Mouse (Mus musculus) CD8-positive naive resting alpha-beta T cell, adult 2 months (primary cell): ENCODE results near the gene Prss33.

Experiments used
- DNase-seq, 2 experiments: peaks; one replicate each; pipeline ENCODE4 v3.0.0; 2022; ENCODE audit warnings: low read depth in 2 of 2, low spot score in 2 of 2

Gene Prss33

DNA sequence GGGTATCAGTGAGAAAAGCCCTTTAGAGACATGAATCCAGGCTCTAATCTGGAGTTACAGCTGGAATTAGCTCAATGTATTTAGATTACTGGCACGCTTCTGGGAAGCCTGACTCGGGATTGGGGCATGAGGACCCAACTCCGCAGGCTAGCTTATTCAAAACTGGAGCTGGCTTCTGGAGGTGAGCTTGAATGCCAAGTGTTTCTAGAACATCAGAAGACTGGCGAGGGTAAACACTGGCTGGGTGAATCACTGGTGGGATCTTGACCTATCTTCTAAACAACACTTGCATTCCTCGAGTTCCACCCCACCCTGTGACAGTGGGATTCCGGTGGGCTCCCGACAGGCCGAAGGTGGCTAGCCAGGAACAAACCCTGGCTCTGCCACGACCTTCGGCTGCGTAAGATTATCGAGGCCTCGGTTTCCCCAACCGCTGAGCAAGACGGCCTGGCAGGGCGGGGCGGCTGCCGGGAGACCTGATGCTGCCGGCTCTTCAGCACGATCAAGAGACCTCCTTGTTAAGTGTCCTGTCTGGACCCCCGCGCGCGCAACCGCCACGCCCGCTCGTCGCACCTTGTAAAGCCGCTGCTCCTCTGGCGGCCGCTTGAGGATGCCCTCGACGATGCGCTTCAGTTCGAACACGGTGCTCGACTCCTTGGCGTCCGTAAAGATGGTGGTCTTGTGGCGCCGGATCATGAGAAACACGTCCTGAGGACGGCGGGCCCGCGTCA is 7.4 kb downstream of the Prss33 start:
- peak; percentile 51 to 52 for DNase-seq

GRCm38 (mm10) chr17:23825591-23825990 is 10.3 kb downstream of the Prss33 start:
- no peak for DNase-seq

GRCm38 (mm10) chr17:23823614-23824013 is 12.2 kb downstream of the Prss33 start:
- no peak for DNase-seq

DNA sequence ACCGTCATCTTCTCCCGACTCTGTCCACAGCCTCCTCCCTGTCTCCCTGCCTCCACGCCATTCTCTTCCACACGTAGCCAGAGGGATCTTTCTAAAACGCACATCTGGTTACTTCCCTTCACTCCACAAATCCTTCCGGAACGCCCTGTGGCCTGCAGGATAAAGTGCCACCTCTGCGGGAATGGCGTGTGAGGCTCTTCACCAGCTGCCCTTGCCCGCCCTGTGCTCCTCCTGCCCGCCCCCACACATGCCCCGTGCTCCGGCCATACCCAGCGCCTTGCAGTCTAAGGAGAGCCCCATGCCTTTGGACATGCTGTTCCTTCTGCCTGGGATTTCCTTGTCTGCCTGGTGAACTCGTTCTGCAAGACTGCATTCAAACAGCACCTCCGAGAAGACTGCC is 12.8 kb downstream of the Prss33 start:
- DNase-seq = no peak

DNA sequence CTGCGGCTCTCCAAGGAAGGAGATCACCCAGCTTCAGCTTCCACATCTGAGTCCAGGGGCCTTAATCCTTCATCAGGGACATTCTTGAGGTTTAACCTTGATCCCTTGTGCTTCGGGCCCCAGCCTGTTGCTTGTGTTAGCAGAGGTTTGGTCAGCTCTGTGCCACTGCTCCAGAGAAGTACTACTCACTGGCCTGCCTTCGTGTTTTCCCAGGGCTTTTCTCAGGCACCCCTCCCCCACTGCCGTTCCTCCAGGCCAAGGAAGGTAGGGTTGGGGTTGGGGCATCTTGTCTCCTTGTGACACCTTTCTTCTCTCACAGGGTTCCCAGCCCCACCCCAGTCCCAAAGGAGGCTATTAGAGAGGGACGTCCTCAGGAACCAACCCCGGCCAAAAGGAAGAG is 13.8 kb downstream of the Prss33 start:
- DNase-seq = no peak

GRCm38 (mm10) chr17:23820731-23821130 is 15.1 kb downstream of the Prss33 start:
- no peak for DNase-seq

DNA sequence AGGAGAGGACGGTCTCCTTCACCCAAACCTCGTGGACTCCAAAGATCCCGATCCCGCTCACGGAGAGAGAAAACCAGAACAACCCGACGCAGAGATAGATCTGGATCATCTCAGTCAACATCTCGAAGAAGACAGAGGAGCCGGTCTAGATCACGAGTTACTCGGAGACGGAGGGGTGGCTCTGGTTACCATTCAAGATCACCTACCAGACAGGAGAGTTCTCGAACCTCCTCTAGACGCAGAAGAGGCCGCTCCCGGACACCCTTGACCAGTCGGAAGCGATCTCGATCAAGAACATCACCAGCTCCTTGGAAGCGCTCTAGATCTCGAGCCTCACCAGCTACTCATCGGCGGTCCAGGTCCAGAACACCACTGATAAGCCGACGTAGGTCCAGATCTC is 16.6 kb downstream of the Prss33 start:
- no peak for DNase-seq

DNA sequence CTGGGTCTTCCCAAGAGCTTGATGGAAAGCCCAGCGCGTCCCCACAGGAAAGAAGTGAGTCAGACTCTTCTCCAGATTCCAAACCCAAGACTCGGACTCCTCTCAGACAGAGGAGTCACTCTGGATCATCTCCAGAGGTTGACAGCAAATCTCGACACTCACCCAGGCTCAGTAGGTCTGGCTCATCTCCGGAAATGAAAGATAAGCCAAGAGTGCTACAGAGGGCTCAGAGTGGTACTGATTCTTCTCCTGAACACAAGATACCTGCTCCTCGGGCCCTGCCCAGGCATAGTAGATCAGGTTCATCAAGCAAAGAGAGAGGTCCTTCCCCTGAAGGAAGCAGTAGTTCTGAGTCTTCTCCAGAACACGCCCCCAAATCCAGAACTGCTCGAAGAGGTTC is 17.3 kb downstream of the Prss33 start:
- DNase-seq = no peak

- no peak for DNase-seq
These were observed 20.2 kb downstream of the Prss33 start for GRCm38 (mm10) chr17:23815641-23816040.

GRCm38 (mm10) chr17:23807918-23808317 is 27.9 kb downstream of the Prss33 start:
- DNase-seq = no peak

DNA sequence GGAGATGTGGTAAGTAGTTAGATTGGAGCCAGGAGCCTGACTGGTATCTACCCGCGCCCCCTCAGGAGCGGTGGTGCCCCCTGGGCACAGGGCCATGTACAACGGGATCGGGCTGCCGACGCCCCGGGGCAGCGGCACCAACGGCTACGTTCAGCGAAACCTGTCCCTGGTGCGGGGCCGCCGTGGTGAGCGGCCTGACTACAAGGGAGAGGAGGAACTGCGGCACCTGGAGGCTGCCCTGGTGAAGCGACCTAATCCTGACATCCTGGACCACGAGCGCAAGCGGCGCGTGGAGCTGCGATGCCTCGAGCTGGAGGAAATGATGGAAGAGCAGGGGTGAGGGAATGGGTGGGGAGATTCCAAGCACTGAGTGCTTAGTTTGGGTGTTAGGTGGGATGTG is 29.0 kb downstream of the Prss33 start:
- DNase-seq = no peak

DNA sequence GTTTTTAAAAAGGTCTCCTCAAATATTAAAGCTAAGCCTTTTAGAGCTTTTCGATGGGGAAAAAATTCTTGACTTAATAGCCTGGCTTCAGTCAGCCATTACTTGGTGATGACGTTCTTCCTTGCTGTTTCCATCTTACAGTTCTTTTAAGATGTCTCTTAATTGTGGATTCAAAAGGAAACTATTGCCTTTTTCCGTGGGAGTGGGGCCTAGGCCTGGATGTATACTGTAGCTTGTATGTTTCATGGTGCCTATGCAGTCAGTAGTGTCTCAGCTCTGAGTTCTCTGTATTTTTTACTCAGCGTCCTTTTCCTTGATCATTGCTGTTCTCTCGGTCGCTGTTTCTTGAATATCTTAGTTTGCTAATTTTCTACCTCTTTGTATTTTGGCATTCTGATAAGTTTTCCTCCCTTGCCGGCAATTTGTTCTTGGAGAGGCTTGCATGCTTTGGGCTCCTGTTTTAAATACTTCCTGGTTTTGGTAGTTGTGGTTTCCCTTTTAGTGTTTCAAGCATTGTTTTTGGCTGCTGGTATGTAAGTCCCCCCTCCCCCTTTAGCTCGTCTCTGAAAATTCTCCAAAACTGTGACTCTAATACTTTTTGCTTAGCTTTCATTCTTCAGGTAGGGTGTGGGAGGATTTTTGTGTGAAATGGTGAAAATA is 31.3 kb downstream of the Prss33 start:
- no peak for DNase-seq

GRCm38 (mm10) chr17:23803366-23804041 is 32.4 kb downstream of the Prss33 start:
- DNase-seq = peak in 1 of 2 experiments; percentile 38

- DNase-seq = peak; percentile 94 to 95
These were observed 33.0 kb downstream of the Prss33 start for GRCm38 (mm10) chr17:23802746-23803365.

- DNase-seq = no peak
These were observed 34.2 kb downstream of the Prss33 start for GRCm38 (mm10) chr17:23801627-23802026.

DNA sequence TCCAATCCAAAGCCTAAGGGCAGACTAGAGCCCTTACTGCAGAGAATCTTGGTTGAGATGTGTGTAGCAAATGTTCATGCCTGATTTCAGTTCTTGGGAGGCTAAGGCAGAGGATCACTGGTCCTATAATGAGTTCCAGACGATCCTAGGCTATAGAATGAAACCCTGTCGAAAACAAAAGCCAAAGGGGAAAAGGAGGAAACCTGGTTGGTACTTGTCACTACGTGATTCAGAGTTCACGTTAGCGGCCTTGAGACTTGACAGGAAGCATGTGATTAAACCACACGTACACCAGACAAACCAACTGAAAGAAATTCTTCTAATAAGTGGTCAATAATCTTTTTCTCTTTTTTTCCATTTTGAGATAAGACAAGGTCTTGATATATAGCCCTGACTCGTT is 38.5 kb downstream of the Prss33 start:
- no peak for DNase-seq

DNA sequence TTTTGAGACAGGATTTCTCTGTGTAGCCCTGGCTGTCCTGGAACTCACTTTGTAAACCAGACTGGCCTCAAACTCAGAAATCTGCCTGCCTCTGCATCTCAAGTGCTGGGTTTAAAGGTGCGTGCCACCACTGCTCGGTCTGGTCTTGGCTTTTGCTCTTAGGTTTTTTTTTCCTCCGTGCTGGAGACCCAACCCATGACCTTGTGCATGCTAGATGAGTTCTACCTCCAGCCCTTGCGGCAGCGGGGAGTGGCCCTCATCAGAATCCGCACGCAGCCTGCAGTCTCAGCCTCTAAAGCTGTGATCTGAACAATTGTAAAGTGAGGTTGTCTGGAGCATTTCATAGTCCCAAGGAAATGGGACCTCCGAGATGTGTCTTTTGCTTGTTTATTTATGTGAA is 40.5 kb downstream of the Prss33 start:
- no peak for DNase-seq

DNA sequence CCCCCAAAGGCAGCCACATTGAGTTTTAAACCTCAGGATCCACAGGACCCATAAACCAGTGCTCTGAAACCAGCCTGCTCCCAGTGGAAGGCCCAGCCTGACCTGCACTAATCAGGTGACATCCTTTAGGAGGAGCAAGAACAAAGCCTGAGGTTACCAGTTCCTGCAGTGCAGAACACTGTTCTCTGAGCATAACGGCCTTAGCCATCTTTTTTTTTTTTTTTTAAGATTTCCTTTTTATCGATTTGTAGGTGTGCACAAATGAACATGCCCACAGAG is 44.8 kb downstream of the Prss33 start:
- DNase-seq = no peak

GRCm38 (mm10) chr17:23790269-23791078 is 45.4 kb downstream of the Prss33 start, which contains the start of gene Srrm2:
Gene Srrm2, plus strand, starts transcription at chr17:23790532.
- peak in 1 of 2 experiments; percentile 18 for DNase-seq

- DNase-seq = no peak
These were observed 46.0 kb downstream of the Prss33 start for GRCm38 (mm10) chr17:23789749-23790268.

GRCm38 (mm10) chr17:23788973-23789372 is 46.9 kb downstream of the Prss33 start:
- DNase-seq = no peak
